Mouse (Mus musculus): ENCODE results near the gene Smarcc2.

- no peak for TF ChIP-seq GATA1 (IDR thresholded peaks at IDR 0.05; ENCODE audit: low read length)
- TF ChIP-seq TAL1 (IDR thresholded peaks at IDR 0.05; ENCODE audit: low read length): no peak
Observed at GRCm38 (mm10) chr10:128488776-128489175, 29.7 kb downstream of the Smarcc2 start.
